Mouse (Mus musculus): Measurements from ENCODE around the gene Gatd1.
"Not testable (repeated sequence)": the region's sequence is repeated elsewhere in the genome, so short reads cannot be mapped to it uniquely, and the experiment has no call there.

Gatd1 gene

GRCm38 (mm10) chr7:141432186-141432611, 18.3 kb upstream of the Gatd1 start:
- in situ Hi-C loops (cut with MboI; ENCODE audit: low pct_unique_long_range_greater_than_20kb in 1 of 2, low sequenced_read_pairs in 2 of 2, unreplicated experiment in 1 of 2): no loop called here

DNA sequence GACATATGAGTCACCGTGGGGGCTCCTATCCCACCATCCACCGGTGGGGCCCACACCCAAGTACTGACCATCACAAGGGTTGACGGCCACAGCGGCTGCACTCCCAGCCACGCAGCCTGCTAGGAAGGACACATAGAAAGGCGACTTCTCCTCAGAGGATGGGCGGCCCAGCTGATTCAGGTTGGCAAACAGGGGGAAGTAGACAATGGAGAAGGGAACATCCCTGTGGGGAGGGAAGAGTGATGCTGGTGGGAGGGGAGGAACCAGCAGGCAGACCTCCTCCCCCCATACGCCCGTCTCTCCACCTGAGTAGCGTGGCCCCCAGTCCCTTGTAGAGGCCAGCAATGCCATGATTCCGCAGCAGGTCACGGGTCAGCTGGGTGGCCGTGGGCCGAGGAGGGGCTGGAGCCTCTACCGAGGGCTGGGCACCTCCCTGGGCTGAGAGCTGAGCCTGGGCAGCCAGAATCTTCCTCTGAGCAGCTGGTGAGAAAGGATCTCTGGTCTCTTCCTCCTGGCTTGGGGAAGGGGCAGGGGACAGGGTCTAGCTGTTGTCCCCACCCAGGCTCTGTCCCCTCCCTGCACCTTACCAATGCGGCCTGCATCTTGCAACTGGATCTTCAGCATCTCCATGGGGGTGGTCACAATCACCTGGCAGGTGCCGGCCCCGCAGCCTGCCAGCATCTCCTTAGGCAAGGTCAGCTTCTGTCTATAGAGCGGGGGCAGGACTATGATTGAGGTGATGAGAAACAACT, 17.7 kb upstream of the Gatd1 start:
- in situ Hi-C loops (cut with MboI; ENCODE audit: low pct_unique_long_range_greater_than_20kb in 1 of 2, low sequenced_read_pairs in 2 of 2, unreplicated experiment in 1 of 2): no loop called here

GRCm38 (mm10) chr7:141430585-141431240, 16.8 kb upstream of the Gatd1 start:
- in situ Hi-C loops (cut with MboI; ENCODE audit: low pct_unique_long_range_greater_than_20kb in 1 of 2, low sequenced_read_pairs in 2 of 2, unreplicated experiment in 1 of 2): no loop called here

DNA sequence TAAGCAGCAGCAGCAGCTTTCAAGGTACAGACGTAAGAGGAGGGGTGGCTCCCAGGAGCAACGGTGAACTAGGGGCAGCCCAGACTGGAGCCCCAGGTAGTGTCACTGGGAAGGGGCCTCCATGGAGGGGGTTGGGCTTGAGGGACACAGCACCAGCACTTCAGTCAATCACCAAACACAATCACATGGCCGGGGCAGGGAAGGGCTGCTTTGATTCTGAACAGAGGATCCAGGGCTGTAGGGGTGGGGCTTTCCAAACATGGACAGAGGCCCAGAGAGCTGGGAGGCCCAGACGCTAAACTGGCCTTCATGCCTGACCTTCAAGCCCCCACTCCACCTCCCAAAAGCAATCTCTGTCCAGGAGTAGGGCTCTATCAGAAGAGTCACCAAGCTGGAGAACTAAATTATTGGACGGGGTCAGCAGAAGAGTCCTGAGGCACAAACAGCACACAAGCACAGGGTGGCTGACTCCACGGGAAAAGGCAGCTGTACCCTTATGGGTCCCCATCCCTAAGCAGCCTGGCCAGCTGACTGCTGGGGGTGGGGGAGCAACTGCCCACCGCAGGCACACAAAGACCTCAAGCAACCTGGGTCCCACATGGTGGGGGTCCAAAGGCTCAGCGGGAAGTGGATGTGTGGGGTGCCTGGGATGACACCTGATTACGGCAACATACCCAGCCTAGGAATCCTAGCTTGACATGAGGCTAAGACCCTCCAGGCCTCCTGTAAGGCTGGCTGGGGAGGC, 16.1 kb upstream of the Gatd1 start:
- in situ Hi-C loops (cut with MboI; ENCODE audit: low pct_unique_long_range_greater_than_20kb in 1 of 2, low sequenced_read_pairs in 2 of 2, unreplicated experiment in 1 of 2): no loop called here

- in situ Hi-C loops (cut with MboI; ENCODE audit: low pct_unique_long_range_greater_than_20kb in 1 of 2, low sequenced_read_pairs in 2 of 2, unreplicated experiment in 1 of 2): no loop called here
Observed at GRCm38 (mm10) chr7:141429310-141429709, 15.4 kb upstream of the Gatd1 start, which contains the start of gene Cend1. Gene Cend1, minus strand, starts transcription at chr7:141429491.

DNA sequence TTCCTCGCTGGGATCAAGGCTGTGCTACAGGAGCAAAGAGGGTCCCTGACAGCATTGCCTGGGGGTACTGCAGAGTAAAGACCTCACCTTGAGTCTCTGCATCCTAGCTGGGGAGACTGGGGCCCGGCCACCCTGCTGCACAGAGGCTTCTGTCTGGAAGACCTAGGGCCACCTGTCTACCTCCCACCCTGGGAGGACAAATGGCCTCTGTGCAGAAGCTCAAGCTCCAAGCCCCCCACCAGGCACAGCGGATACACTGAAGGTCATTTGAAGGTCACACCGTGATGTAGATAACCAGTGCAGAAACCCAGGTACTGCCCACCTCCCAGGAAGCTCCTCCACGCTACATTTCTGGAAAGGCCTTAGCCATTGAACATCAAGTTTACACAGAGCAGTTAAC, 14.8 kb upstream of the Gatd1 start:
- in situ Hi-C loops (cut with MboI; ENCODE audit: low pct_unique_long_range_greater_than_20kb in 1 of 2, low sequenced_read_pairs in 2 of 2, unreplicated experiment in 1 of 2): no loop called here

GRCm38 (mm10) chr7:141426948-141427730, 13.2 kb upstream of the Gatd1 start:
- in situ Hi-C loops (cut with MboI; ENCODE audit: low pct_unique_long_range_greater_than_20kb in 1 of 2, low sequenced_read_pairs in 2 of 2, unreplicated experiment in 1 of 2): no loop called here

- in situ Hi-C loops (cut with MboI; ENCODE audit: low pct_unique_long_range_greater_than_20kb in 1 of 2, low sequenced_read_pairs in 2 of 2, unreplicated experiment in 1 of 2): no loop called here
Observed at GRCm38 (mm10) chr7:141423811-141424210, 9.9 kb upstream of the Gatd1 start.

- in situ Hi-C loops (cut with MboI; ENCODE audit: low pct_unique_long_range_greater_than_20kb in 1 of 2, low sequenced_read_pairs in 2 of 2, unreplicated experiment in 1 of 2): no loop called here
Observed at GRCm38 (mm10) chr7:141420030-141420702, 6.2 kb upstream of the Gatd1 start.

- in situ Hi-C loops (cut with MboI; ENCODE audit: low pct_unique_long_range_greater_than_20kb in 1 of 2, low sequenced_read_pairs in 2 of 2, unreplicated experiment in 1 of 2): no loop called here
Observed at GRCm38 (mm10) chr7:141418970-141419369, 5.0 kb upstream of the Gatd1 start.

- in situ Hi-C loops (cut with MboI; ENCODE audit: low pct_unique_long_range_greater_than_20kb in 1 of 2, low sequenced_read_pairs in 2 of 2, unreplicated experiment in 1 of 2): no loop called here
Observed at GRCm38 (mm10) chr7:141417731-141418681, 4.1 kb upstream of the Gatd1 start.

- in situ Hi-C loops (cut with MboI; ENCODE audit: low pct_unique_long_range_greater_than_20kb in 1 of 2, low sequenced_read_pairs in 2 of 2, unreplicated experiment in 1 of 2): no loop called here
Observed at GRCm38 (mm10) chr7:141416144-141416841, 2.4 kb upstream of the Gatd1 start.

GRCm38 (mm10) chr7:141413331-141413730, 605 bp downstream of the Gatd1 start:
- in situ Hi-C loops (cut with MboI; ENCODE audit: low pct_unique_long_range_greater_than_20kb in 1 of 2, low sequenced_read_pairs in 2 of 2, unreplicated experiment in 1 of 2): no loop called here

DNA sequence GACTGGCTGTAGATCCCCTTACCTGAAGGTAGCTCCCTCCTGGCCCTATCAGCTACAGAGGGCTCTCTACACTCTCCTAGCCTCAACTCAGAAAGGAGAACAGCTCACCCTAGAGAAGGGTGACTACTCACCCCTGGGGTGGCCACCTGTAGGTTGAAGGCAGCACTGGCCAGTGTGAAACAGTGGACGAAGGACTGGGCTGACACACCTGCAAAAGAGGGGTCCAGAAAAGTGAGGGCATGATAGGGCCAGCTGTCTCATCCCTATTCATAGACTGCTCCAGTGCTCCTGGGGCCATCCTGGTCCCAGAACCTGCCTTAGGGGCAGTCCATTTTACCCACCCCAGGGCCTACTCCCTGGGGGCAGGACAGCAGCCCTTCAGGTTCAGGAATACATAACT, 2.3 kb downstream of the Gatd1 start:
- in situ Hi-C loops (cut with MboI; ENCODE audit: low pct_unique_long_range_greater_than_20kb in 1 of 2, low sequenced_read_pairs in 2 of 2, unreplicated experiment in 1 of 2): no loop called here

DNA sequence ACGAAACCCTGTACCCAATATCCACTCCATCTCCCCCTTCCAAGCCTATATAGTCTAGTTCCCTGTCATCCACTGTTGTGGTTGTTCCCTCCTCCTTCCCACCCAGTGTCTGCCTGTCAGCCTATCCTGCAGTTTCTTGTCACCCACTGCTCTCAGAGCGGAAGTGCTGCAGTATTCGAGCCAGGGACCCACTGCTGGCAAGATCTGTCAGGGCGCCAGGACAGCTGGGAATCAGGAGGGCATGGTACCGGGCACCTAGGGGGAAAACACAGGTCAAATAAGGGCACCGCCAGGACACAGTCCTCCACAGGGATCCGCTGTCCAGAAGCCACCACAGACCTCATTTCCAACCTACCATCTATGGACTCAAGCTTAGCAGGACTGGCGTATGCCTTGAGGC, 3.3 kb downstream of the Gatd1 start:
- in situ Hi-C loops (cut with MboI; ENCODE audit: low pct_unique_long_range_greater_than_20kb in 1 of 2, low sequenced_read_pairs in 2 of 2, unreplicated experiment in 1 of 2): no loop called here

DNA sequence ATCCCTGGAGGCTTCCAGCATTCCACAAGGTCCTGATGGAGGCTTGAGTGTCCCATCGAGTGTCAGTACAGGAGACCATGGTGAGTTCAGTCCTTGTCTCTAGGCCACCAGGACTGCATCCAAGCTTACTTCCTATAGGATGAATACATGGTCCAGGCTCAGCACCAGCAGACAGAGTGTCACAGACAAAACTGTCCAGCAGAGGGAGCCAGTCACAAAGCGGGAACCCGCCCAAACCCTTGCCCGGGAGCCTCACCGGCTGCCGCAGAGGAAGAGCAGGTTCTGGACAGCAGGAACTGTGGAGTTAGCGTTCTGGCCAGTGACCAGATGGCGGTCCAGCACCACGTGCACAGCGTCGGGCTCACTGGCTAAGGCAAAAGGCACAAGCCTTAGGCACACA, 5.1 kb downstream of the Gatd1 start:
- in situ Hi-C loops (cut with MboI; ENCODE audit: low pct_unique_long_range_greater_than_20kb in 1 of 2, low sequenced_read_pairs in 2 of 2, unreplicated experiment in 1 of 2): no loop called here

DNA sequence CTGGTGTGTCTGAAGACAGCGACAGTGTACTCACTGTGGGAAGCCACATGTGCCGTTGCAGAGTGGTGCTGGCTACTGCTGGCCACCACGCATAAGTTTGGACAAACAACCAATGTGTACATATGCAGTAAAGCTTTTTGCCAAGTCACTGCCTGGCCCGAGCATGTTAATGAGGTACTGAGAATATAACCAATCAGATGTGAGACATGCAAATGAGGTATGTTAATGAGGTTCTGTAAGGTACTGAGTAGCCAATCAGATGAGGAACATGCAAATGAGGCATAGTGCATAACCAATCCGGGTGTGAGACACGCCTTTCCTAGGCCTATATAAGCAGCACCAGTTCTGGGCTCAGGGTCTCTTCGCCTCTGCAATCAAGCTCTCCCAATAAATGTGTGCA, 6.3 kb downstream of the Gatd1 start:
- in situ Hi-C loops (cut with MboI; ENCODE audit: low pct_unique_long_range_greater_than_20kb in 1 of 2, low sequenced_read_pairs in 2 of 2, unreplicated experiment in 1 of 2): not testable (repeated sequence)
